Mouse (Mus musculus): ENCODE data around the gene Mrgpre. TPM values are rescaled to one million over a fixed set of nuclear protein-coding genes. Genes with fewer than 3 reads are reported as not detected.

Mrgpre gene
- polyA plus RNA-seq, 2 experiments = 0.23 to 0.28 TPM

DNA sequence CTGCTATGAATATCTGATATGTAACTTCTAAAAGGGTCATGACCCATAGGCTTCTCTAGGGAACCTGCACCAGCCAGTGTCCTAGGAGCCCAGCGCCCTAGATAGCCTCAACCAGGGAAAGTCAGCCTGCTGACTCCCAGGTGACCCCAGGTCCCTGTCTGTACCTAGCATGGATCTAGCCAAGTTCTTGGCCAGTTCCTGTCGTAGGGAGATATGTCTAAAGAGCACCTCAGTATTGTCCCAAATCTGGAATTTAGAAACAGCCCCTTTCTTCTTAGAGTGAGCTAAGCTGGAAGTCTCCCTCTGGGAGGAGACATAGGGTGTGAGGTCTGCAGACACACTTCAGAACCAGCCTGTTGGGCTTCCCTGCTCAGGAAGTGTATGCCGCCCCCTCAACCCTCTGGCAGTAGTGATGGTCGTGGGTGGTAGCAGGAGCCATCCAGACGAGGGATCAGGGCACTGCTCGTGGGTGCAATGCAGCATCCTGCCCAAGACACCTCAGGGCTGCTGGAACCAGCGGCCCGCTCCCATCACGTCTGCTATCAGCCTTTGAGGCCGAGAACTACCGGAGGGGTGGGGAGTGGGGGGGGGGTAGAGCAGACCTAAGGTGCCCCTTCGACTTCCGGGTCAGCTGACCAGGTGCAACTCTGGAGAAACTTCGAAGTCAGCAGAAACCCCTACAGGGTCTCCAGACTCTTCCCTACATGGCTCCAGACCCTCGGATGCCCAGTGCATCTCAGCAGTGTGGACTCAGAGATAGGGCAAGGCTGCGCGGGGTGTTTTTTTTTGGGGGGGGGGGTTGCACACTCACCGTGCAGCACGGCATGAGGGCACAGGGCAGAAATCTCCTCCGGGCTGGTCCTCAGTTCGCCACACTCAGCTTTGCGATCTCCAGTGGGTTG lies 27.9 kb downstream of the Mrgpre start, which contains the start of gene Osbpl5:
Gene Osbpl5 (minus strand): TSS at position 861 of the 902 bp plus-strand sequence.
- Histone ChIP-seq H3K27ac (no peak within 1 kb of the TSS), H3K36me3 (replicated peaks; ENCODE audit: control insufficient read depth, insufficient read depth, low read depth) (no peaks in the 10 kb centered on the region), H3K4me2 (ENCODE audit: low read depth) (peak within 1 kb of the TSS; percentile 53), H3K4me3 (ENCODE audit: insufficient read depth in 1 of 2, low read depth in 2 of 2, low read length in 2 of 2) (no peak within 1 kb of the TSS), H3K27me3 (ENCODE audit: control insufficient read depth, insufficient read depth, low read length) (no peaks in the 10 kb centered on the region; the same call in 1 of the 2 replicates), H3K9ac (replicated peaks) (no peak within 1 kb of the TSS), H3K9me3 (ENCODE audit: control insufficient read depth, low read length) (no peaks in the 10 kb centered on the region), H3K4me1 (replicated peaks; ENCODE audit: control insufficient read depth in 2 of 2, insufficient read depth in 2 of 2, low read length in 1 of 2) (peaks cover 0 to 2% of the 10 kb centered on the region in 2 experiments; a peak in 1 of 4 replicates)
- no peak for DNase-seq (ENCODE audit: low read depth in 3 of 3, low spot score in 3 of 3)
- 20% methylated on average over 22 of the region's 22 CpGs for WGBS (ENCODE audit: insufficient replicate concordance)
- no peak for ATAC-seq (ENCODE audit: insufficient read depth)
- TF ChIP-seq EP300 (IDR thresholded peaks at IDR 0.05; ENCODE audit: low read depth) = no peak
- no peak for TF ChIP-seq CTCF (IDR thresholded peaks at IDR 0.05; ENCODE audit: low read depth)

DNA sequence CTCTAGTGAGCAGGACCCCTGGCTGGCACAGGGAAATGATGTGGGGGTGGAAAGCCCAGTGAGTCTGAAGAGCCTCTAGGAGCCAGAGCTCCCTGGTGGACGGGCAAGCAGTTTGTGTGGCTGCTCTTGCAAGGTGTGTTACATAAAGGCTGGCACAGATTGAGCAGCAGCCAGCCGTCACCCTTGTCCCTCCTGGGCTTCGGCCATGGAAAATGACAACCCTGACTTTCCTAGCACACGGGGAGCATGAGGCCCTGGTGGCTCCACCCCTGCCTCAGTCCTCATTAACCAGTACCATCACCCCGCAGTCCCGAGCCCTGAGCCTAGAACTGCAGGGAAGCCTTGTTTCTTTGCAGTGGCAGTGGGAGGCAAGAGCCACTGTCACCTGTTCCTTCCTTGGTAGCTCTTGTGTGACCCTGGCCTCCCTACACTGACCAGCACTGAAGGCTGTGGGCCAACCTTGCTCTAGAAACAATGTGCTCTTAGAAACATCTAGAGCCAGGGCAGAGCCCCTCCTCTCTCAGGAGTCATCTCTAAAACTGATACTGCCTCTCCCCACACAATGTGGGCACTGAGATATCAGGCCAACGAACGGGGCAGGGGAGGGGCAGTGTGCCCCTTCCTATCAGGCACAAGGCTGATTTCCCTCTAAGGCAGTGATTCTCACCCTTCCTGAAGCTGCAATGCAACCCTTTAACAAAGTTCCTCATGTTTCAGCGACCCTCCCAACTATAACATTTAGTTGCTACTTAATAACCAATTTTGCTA lies 28.8 kb downstream of the Mrgpre start:
- H3K4me3 ChIP-seq (ENCODE audit: insufficient read depth in 1 of 2, low read depth in 2 of 2, low read length in 2 of 2) = no peak overlapping the region
- peaks cover 0 to 2% of the 10 kb centered on the region in 2 experiments; a peak in 1 of 4 replicates for H3K4me1 ChIP-seq (replicated peaks; ENCODE audit: control insufficient read depth in 2 of 2, insufficient read depth in 2 of 2, low read length in 1 of 2)
- TF ChIP-seq EP300 (IDR thresholded peaks at IDR 0.05; ENCODE audit: low read depth) (0 out of 2 replicates have a peak, but pooled peaks have one; percentile 16), CTCF (IDR thresholded peaks at IDR 0.05; ENCODE audit: low read depth) (no peak)
- no peaks in the 10 kb centered on the region for H3K9me3 ChIP-seq (ENCODE audit: control insufficient read depth, low read length)
- H3K36me3 ChIP-seq (replicated peaks; ENCODE audit: control insufficient read depth, insufficient read depth, low read depth) = no peaks in the 10 kb centered on the region
- H3K4me2 ChIP-seq (ENCODE audit: low read depth) = no peak overlapping the region
- H3K27me3 ChIP-seq (ENCODE audit: control insufficient read depth, insufficient read depth, low read length) = no peaks in the 10 kb centered on the region; the same call in 1 of the 2 replicates
- no peak for DNase-seq (ENCODE audit: low read depth in 3 of 3, low spot score in 3 of 3)
- H3K9ac ChIP-seq (replicated peaks) = no peak overlapping the region
- 29% methylated on average over 9 of the region's 9 CpGs for WGBS (ENCODE audit: insufficient replicate concordance)
- H3K27ac ChIP-seq = no peak overlapping the region
- ATAC-seq (ENCODE audit: insufficient read depth) = peak; percentile 46; the same call in 1 of the 2 replicates

DNA sequence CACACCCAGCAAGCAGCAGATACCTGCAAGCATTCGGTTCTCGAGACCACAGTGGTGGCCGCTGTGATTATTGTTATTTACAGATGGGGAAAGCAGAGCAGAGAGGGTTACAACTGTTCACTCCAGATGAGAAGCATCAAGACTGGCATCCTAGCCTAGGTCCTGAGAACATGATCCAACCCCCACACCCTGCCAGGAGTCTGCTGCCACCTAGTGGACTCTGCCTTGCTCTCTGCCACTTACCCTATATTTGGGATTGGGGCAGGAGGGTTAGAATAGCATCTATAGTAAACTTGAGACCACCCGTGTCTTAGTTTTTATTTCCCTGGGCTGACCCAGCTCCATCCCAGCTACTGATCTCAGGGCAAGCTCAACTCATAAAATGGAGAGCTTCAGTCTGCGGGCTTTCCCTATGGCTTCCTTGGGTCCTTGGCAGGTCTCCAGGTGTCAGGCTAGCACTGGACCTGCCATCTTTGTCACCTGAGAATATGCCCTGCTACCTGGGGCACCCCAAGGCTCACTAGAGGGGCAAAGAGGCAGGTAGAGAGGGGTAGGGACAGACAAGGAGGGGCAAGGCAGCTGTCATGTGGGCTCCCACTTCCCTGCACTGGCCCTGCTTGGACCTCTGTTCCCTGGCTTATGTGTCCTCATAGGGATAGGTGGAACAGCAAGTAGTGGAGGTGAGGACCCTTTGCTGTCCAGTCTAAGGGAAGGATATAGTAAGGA lies 30.1 kb downstream of the Mrgpre start:
- DNase-seq (ENCODE audit: low read depth in 3 of 3, low spot score in 3 of 3) (peak in 1 of 3 experiments; percentile 17), ATAC-seq (ENCODE audit: insufficient read depth) (no peak)
- TF ChIP-seq EP300 (IDR thresholded peaks at IDR 0.05; ENCODE audit: low read depth) (no peak), CTCF (IDR thresholded peaks at IDR 0.05; ENCODE audit: low read depth) (peak; percentile 85)
- Histone ChIP-seq H3K27me3 (ENCODE audit: control insufficient read depth, insufficient read depth, low read length) (no peaks in the 10 kb centered on the region; the same call in 1 of the 2 replicates), H3K4me3 (ENCODE audit: insufficient read depth in 1 of 2, low read depth in 2 of 2, low read length in 2 of 2) (no peak overlapping the region), H3K9me3 (ENCODE audit: control insufficient read depth, low read length) (no peaks in the 10 kb centered on the region), H3K27ac (no peak overlapping the region), H3K4me2 (ENCODE audit: low read depth) (no peak overlapping the region), H3K9ac (replicated peaks) (no peak overlapping the region), H3K4me1 (replicated peaks; ENCODE audit: control insufficient read depth in 2 of 2, insufficient read depth in 2 of 2, low read length in 1 of 2) (peaks cover 0 to 2% of the 10 kb centered on the region in 2 experiments; a peak in 1 of 4 replicates), H3K36me3 (replicated peaks; ENCODE audit: control insufficient read depth, insufficient read depth, low read depth) (no peaks in the 10 kb centered on the region)
- WGBS (ENCODE audit: insufficient replicate concordance) = 27% methylated on average over 5 of the region's 5 CpGs

DNA sequence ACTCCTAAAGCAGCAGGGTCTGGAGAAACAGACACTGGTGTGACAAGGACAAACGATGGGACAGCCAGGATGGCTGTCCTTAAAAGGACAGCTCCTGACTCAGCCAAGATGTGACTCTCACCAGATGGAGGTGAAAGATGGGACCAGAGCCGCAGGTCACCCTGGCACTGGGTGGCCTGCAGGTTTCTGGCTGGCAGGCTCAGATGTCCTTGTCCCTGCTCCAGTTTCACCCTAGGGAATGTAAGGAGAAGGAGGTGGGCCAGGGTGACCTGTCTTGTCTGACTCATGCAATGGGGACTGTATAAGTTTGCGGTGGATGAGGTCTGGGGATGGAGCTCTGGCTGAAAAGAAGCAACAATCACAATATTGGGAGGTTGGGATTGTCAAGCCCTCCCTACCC lies 31.7 kb downstream of the Mrgpre start:
- 57% methylated on average over 3 of the region's 3 CpGs for WGBS (ENCODE audit: insufficient replicate concordance)

More for the DNA sequence above, 31.7 kb downstream of the Mrgpre start:
- Histone ChIP-seq H3K9ac (replicated peaks) (no peak overlapping the region), H3K36me3 (replicated peaks; ENCODE audit: control insufficient read depth, insufficient read depth, low read depth) (no peaks in the 10 kb centered on the region), H3K27me3 (ENCODE audit: control insufficient read depth, insufficient read depth, low read length) (no peaks in the 10 kb centered on the region; the same call in 1 of the 2 replicates), H3K27ac (no peak overlapping the region), H3K4me1 (replicated peaks; ENCODE audit: control insufficient read depth in 2 of 2, insufficient read depth in 2 of 2, low read length in 1 of 2) (peaks cover 0 to 4% of the 10 kb centered on the region in 2 experiments; a peak in 2 of 4 replicates), H3K9me3 (ENCODE audit: control insufficient read depth, low read length) (no peaks in the 10 kb centered on the region), H3K4me3 (ENCODE audit: insufficient read depth in 1 of 2, low read depth in 2 of 2, low read length in 2 of 2) (no peak overlapping the region), H3K4me2 (ENCODE audit: low read depth) (no peak overlapping the region)
- no peak for TF ChIP-seq EP300 (IDR thresholded peaks at IDR 0.05; ENCODE audit: low read depth)
- TF ChIP-seq CTCF (IDR thresholded peaks at IDR 0.05; ENCODE audit: low read depth) = no peak
- DNase-seq (ENCODE audit: low read depth in 3 of 3, low spot score in 3 of 3) (no peak), ATAC-seq (ENCODE audit: insufficient read depth) (no peak)
